Mouse (Mus musculus): Measurements from ENCODE around the gene Eml3.

Eml3 gene

GRCm38 (mm10) chr19:8914212-8914611 lies 15.1 kb upstream of the Eml3 start:
- DNase-seq (ENCODE audit: low spot score), result no peak

GRCm38 (mm10) chr19:8919000-8919399 lies 10.4 kb upstream of the Eml3 start:
- no peak for DNase-seq (ENCODE audit: low spot score)

DNA sequence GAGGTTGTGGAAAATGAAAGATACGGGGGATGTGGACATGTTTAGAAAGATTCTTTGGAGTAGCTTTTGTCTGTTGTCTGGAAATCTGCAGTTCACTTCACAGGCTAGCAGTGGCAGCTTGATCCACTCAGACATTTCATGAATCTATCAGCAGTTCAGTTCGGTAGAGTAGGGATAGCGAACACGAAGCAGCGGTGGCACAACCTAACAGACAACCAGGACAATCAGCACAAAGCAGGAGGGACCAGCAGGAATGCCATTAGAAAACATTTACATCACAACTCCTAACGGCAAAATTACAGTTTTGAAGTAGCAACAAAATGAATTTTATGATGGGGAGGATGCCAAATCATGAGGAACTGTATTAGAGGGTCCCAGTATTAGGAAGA lies 9.7 kb upstream of the Eml3 start:
- no peak for DNase-seq (ENCODE audit: low spot score)

GRCm38 (mm10) chr19:8920073-8920736 lies 9.1 kb upstream of the Eml3 start, which contains the start of gene B3gat3:
B3gat3 (plus strand) TSS chr19:8920374.
- peak; percentile 76 for DNase-seq (ENCODE audit: low spot score)

- peak; percentile 25 for DNase-seq (ENCODE audit: low spot score)
Observed at GRCm38 (mm10) chr19:8920836-8921291, 8.5 kb upstream of the Eml3 start.

DNA sequence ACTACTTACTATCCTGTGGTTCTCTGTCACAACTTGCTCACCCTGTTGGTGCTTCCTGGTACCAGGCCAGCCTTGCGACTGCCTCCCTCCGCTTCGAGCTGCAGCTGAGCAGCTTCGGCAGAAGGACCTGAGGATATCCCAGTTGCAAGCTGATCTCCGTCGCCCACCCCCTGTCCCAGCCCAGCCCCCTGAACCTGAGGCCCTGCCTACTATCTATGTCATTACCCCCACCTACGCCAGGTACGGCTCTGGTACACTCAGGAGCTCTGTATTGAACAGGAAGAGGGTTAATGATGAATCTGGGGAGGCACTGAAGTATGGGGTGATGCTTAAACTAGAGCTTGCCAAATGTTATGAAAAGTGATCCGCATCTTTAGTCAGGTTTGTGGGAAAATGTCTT lies 7.6 kb upstream of the Eml3 start:
- DNase-seq (ENCODE audit: low spot score), result no peak

DNA sequence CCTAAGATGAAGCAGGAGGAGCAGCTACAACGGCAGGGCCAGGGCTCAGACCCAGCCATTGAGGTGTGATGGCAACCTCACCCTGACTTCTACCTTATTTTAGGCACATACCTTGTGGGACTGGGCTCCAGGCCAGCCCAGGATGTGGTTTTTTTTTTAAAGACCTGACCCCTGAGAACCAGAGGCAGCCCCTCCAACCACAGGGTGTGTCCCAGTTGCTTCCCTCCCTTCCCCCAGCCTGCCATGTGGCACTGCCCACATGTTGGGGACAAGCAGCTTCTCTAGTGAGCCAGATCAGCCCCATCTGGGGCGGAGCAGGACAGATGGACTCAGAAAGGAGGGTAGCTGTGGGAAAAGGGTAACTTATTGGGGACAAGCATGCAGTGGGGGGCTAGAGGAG lies 2.6 kb upstream of the Eml3 start:
- DNase-seq (ENCODE audit: low spot score), result peak; percentile 34

DNA sequence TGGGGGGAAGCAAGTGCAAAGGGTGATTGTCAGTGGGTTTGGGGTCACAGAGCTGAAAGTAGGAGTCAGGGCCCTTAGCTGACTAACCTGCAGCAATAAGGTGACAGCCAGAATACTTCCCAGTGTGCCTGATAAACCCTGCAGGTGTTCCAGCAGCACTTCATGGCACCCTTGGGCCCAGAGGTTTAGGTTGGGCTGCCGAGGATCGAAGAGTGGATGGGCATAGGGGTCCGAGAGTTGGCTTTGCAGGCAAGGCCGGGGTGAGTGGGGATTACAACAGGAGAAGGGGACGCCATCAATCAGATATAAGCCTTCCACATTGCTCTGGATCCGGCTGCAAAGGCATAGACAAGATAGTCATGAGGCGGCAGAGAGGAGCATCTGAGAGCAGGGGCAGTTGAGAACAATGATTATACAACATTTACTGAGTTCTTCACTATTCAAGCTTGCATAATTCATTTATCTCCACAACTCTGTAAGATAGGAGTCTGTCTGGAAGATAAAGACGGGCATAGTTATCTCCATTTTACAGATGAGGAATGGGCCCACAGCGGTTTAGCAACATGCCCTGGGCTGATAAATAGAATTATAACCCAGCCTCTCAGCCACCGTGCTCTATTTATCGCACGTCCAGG lies 1.3 kb upstream of the Eml3 start:
- no peak for DNase-seq (ENCODE audit: low spot score)

DNA sequence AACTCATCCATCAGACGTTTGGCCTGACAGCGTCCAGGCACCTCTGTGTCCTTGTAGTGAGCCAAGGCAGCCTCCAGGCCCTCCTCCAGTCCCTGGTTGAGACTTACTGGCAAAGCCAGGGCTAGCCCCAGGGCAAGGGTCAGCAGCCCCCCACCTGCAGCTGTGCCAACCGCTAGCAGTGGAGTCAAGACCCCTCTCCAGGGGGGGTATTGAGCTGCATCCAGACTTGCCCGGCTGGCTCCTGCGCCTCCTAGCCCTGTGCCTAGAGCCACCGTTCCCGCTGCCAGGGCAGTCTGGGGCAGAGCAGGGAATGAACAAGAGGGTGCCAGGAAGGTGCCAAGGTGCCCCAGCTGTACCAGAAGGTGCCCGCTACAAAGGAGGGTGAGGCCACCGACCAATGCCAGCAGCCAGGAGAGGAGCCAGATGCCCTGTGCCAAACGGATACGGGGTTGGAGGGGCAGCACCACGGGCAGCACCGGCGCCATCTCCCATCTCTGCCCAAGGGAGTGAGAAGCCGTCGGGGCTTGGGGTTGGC lies 596 bp upstream of the Eml3 start:
- no peak for DNase-seq (ENCODE audit: low spot score)

DNA sequence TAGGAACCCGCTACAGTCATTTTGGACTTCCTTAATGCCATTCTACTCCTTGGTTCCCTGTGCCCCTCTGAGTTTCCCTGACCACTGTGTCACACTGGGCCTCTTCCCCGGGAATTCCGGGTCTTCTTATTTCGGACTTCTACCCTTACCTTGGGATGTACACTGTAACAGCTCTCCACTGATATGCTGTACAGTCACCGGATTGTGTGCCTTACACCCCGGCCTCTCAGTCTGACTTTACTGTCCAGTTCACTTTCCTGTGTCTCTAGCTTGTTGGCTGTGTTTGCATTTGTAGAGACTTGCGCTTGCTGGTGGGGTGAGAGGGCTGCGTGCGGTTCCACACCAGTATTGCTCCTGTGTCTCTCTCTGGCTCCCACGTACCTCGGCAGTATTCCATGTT lies 765 bp downstream of the Eml3 start:
- DNase-seq (ENCODE audit: low spot score), result no peak

DNA sequence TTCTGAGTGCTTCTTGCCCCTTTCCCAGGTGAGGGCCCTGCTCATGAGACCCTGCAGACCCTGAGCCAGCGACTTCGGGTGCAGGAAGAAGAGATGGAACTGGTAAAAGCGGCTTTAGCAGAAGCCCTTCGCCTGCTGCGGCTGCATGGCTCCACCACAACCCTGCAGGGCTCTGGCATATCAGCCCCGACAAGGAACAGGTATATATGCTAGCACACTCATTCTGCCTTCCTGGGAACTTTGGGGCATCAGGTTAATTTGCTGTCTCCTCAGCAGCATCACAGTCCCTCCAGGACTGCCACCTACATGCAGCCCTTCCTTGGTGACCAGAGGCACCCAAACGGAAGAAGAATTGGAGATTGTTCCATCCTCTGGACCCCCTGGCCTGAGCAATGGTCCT lies 1.4 kb downstream of the Eml3 start:
- no peak for DNase-seq (ENCODE audit: low spot score)

- DNase-seq (ENCODE audit: low spot score), result no peak
Observed at GRCm38 (mm10) chr19:8936736-8937135, 7.4 kb downstream of the Eml3 start.

GRCm38 (mm10) chr19:8940526-8941133 lies 11.3 kb downstream of the Eml3 start:
- no peak for DNase-seq (ENCODE audit: low spot score)

GRCm38 (mm10) chr19:8941136-8941514 lies 11.8 kb downstream of the Eml3 start:
- no peak for DNase-seq (ENCODE audit: low spot score)

DNA sequence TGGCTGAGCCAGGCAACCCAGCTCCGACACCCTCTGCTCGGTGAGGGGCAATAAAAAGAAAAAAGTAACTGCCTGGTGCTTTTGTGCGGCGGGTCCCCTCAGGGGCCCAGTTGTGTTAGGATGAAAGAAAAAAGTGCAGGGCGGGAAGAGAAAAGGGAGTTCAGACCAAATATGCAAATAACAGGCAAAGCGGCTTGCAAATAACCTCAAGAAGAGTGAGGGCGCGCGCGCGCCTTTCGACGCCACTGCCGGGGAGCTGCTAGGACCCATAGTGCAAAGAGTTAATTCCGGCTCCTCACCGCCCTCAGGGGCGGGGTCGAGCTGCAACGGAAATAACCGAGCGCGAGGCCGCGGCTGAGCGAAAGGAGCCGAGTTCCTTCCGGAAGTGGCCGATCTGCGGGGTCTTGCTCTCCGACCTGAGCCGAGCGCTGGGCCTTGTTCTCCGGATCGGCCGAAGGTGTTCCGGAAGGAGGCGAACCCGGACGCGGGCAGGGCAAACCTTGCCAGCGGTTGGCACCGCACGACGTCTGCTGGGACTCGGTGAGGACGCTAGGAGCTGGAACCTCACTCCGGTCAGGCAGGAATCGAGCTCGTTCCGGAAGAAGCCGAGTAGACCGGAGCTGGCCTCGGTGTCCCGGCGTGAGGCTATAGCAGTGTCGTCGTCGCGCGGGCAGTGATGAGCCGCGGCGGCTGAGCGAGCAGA lies 12.3 kb downstream of the Eml3 start, which contains the start of gene Mta2:
Gene Mta2, plus strand, starts transcription at position 361 of the 703 bp plus-strand sequence.
- peak; percentile 97 for DNase-seq (ENCODE audit: low spot score)

- no peak for DNase-seq (ENCODE audit: low spot score)
Observed at GRCm38 (mm10) chr19:8942276-8942964, 13.1 kb downstream of the Eml3 start.

GRCm38 (mm10) chr19:8943047-8943446 lies 13.7 kb downstream of the Eml3 start:
- no peak for DNase-seq (ENCODE audit: low spot score)

GRCm38 (mm10) chr19:8944062-8944461 lies 14.7 kb downstream of the Eml3 start:
- no peak for DNase-seq (ENCODE audit: low spot score)

DNA sequence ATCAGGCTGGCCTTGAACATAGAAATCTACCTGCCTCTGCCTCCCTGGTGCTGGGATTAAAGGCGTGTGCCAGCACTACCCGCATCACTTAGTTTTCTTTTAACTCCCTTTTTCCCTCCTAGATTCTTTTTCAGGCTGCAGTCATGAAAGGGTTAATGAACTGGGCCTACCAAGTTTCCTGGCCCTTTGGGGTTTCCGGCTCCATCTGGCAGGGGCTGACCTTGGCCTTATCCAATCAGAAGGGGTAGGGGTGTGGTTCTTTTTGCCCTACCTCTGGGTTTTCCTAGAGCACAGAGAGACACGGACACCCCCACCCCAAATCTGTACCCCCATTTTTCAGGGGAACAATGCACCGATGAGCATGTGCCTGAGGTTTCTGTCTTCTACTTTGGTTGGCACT lies 15.4 kb downstream of the Eml3 start:
- peak; percentile 54 for DNase-seq (ENCODE audit: low spot score)

DNA sequence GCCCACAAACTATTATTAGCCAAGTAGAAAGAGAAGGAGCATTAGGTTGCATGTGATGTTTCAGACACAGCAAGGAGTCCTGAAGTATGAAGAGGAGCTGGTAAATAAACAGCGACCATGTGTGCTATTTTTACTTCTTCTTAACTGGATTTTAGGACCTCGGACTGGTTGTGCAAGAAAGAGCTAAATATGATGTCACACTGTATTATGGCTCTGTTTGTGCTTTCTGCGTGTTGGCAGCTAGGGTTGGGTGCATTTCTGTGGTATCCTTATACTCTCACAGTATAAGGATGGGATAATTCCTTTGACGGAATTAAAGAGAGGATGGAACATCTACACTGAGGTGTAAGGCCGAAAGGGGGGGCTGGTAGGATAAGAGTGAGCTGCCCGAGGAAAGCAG lies 15.9 kb downstream of the Eml3 start:
- no peak for DNase-seq (ENCODE audit: low spot score)

- no peak for DNase-seq (ENCODE audit: low spot score)
Observed at GRCm38 (mm10) chr19:8946929-8947328, 17.6 kb downstream of the Eml3 start.

- no peak for DNase-seq (ENCODE audit: low spot score)
Observed at GRCm38 (mm10) chr19:8950190-8950589, 20.8 kb downstream of the Eml3 start.

Data from T-cell, adult 2 months (primary cell).